Mouse (Mus musculus): Measurements from ENCODE around the gene Clstn3.
"Not testable (repeated sequence)": the region's sequence is repeated elsewhere in the genome, so short reads cannot be mapped to it uniquely, and the experiment has no call there.

Gene Clstn3

DNA sequence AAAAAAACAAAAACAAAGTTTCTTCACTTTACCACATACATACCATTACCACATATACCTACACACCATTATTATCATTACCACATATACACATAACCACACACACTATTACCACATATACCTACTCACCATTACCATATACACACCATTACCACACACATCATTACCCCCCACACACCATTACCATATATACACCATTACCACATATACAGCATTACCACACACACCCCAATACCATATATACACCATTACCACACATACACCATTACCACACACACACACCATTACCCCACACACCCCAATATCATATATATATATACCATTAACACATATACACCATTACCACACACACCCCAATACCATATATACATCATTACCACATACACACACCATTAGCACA lies 57.4 kb downstream of the Clstn3 start:
- DNase-seq: no peak

DNA sequence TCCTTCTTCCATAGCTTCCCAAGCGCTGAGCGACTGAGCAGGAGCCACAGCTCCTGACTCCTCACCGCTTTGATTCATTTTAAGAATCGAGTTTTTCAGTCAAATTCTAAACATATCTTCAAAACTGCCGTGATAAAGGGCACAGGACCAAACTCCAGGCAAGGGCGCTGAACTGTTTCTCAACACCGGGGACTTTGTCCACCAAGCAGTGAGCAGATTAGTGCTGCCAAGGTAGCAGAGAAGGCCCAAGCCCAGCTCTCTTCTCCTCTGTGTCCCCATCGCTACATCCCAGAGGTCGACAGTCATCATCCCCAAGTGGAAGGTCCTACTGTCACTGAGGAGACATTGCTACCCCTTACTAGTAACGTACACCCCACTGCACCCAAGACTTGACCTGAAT lies 58.3 kb downstream of the Clstn3 start:
- DNase-seq: no peak

DNA sequence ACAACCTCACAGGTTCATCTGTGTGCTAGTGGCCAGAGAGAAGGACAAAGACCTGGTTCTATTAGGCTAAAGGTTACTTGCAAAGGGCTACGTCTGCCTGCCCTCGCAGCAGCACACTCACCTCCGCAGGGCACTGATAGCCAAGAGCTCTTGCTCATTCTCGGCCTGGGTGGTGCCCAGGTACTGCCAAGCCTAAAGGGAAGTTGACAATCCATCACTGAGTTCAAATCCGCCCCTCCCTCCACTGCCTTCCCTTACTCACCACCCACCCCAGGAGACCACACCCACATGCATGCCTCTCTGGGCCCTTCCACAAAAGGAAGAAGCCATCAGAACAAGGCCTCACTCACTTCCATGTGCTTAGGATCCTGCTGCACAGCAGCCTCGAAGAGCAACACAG lies 64.9 kb downstream of the Clstn3 start:
- no peak for DNase-seq

DNA sequence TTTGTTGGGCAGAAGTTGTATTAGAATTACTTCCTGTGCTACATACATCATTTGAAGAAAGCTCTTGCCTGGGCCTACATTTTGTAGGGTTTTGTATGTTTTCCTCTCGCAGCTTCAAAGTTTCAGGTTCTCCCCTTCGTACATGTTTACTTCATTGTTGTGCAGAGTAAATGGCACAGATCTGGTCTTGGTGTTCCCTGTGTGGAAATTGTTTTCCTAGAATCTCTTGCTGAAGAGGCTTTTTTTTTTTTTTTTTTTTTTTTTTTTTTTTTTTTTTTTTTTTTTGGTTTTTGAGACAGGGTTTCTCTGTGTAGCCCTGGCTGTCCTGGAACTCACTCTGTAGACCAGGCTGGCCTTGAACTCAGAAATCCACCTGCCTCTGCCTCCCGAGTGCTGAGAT lies 69.6 kb downstream of the Clstn3 start:
- DNase-seq: not testable (repeated sequence)
